Mouse (Mus musculus) heart, postnatal 0 days (tissue): ENCODE results near the gene Rheb.

Experiments
- CTCF ChIP-seq: IDR thresholded peaks from 2 replicates; pipeline ENCODE4 v1.5.1; 2016; ENCODE audit warnings: antibody characterized with exemption, control low read depth, low read depth
- EP300 ChIP-seq: IDR thresholded peaks from 2 replicates; pipeline ENCODE4 v1.6.1; 2016; ENCODE audit warnings: antibody characterized with exemption, low read depth

GRCm38 (mm10) chr5:24813946-24814345 is 28.5 kb downstream of the Rheb start:
- no peak for TF ChIP-seq EP300
- no peak for TF ChIP-seq CTCF
